Mouse (Mus musculus) spleen, adult 2 months (tissue): ENCODE data around the gene Bloc1s3.

ENCODE experiments used
- CTCF ChIP-seq: fragments of 200-500 bp; IDR thresholded peaks from 2 replicates; pipeline ENCODE4 v1.5.1; 2011; ENCODE audit warnings: mild to moderate bottlenecking, inconsistent platforms; ENCODE audit not compliant: insufficient read depth, insufficient read length, insufficient replicate concordance; ENCODE audit errors: extremely low read depth
- POLR2A ChIP-seq: fragments of 200-500 bp; IDR thresholded peaks from 2 replicates; pipeline ENCODE4 v1.6.1; 2011; ENCODE audit warnings: low read depth, low read length, inconsistent platforms

DNA sequence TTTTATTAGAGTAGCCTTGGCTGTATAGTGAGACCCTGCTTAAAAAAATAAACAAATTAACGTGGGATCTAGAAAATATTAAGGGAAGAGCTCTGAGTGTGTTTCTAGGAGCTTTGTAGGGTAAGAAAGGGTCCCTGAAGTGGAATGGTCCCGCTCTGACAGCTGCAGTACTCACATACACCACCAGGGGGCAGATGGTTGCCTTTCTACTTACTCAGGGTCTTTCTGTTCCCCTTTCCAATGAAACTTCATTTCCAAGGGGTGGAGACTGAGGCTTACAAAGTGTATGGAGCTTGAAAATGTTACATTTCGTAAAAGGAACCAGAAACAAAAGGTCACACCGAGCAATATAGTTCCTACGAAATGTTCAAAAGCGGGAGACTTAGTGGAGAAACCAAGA is 46.7 kb downstream of the Bloc1s3 start:
- TF ChIP-seq CTCF (peak; percentile 76; the same call in 1 of the 2 replicates), POLR2A (no peak)
